23 mouse cellular contexts compared by ENCODE assay signal in genomic region chr15:36352929-36353328, GRCm38 (mm10).
A peak's percentile ranks its signal among the peaks of the same experiment; 100 is the strongest.
DNase-seq lines count a peak whose midpoint lies in the region; ATAC-seq and TF ChIP-seq lines count a peak whose summit lies in the region.
"Had no signal": no experiment of that assay in that cellular context is flagged by ENCODE, and none has a peak within 500 bp of the region (broad histone marks: within the 10 kb centered on the region; RNA-seq: fewer than 3 reads in every experiment).

No protein-coding gene starts in this region.

- H3K36me3 ChIP-seq in heart, embryonic 10.5 days = no peaks in the 10 kb centered on the region
- no peaks in the 10 kb centered on the region for H3K36me3 ChIP-seq in heart, embryonic 12.5 days
- H3K36me3 ChIP-seq in liver, embryonic 14.5 days (replicated peaks; ENCODE audit: control insufficient read depth, insufficient read depth, low read depth) = no peaks in the 10 kb centered on the region
- H3K36me3 ChIP-seq in liver, postnatal 0 days (replicated peaks; ENCODE audit: insufficient read depth, low read length) = no peaks in the 10 kb centered on the region
- no peaks in the 10 kb centered on the region for H3K36me3 ChIP-seq in liver, embryonic 16.5 days (ENCODE audit: control insufficient read depth, insufficient read depth)
- H3K36me3 ChIP-seq: forebrain, embryonic 10.5 days; G1E; hindbrain, embryonic 12.5 days; hindbrain, embryonic 15.5 days had no signal

- H3K9me3 ChIP-seq in heart, embryonic 10.5 days = no peaks in the 10 kb centered on the region
- H3K9me3 ChIP-seq in heart, embryonic 12.5 days (replicated peaks) = no peaks in the 10 kb centered on the region
- H3K9me3 ChIP-seq in liver, embryonic 14.5 days (ENCODE audit: control insufficient read depth, low read length) = no peaks in the 10 kb centered on the region
- no peaks in the 10 kb centered on the region for H3K9me3 ChIP-seq in liver, postnatal 0 days (ENCODE audit: low read length)
- no peaks in the 10 kb centered on the region for H3K9me3 ChIP-seq in liver, embryonic 16.5 days (replicated peaks; ENCODE audit: control insufficient read depth, low read length)
- H3K9me3 ChIP-seq: forebrain, embryonic 10.5 days; forebrain, embryonic 13.5 days; G1E; hindbrain, embryonic 12.5 days; hindbrain, embryonic 15.5 days had no signal

- H3K27ac ChIP-seq in heart, embryonic 10.5 days = no peak overlapping the region
- no peak overlapping the region for H3K27ac ChIP-seq in heart, embryonic 12.5 days (ENCODE audit: poor library complexity, severe bottlenecking)
- H3K27ac ChIP-seq in liver, embryonic 14.5 days = no peak overlapping the region
- no peak overlapping the region for H3K27ac ChIP-seq in liver, postnatal 0 days (ENCODE audit: low read depth)
- H3K27ac ChIP-seq in liver, embryonic 16.5 days (ENCODE audit: low read length) = no peak overlapping the region
- H3K27ac ChIP-seq: forebrain, embryonic 10.5 days; forebrain, embryonic 13.5 days; hindbrain, embryonic 12.5 days; hindbrain, embryonic 15.5 days had no signal

- H3K4me1 ChIP-seq in heart, embryonic 10.5 days = no peaks in the 10 kb centered on the region
- no peaks in the 10 kb centered on the region for H3K4me1 ChIP-seq in heart, embryonic 12.5 days (replicated peaks)
- peaks cover 7 to 16% of the 10 kb centered on the region in 2 experiments for H3K4me1 ChIP-seq in liver, embryonic 14.5 days (replicated peaks; ENCODE audit: control insufficient read depth in 2 of 2, insufficient read depth in 2 of 2, low read length in 1 of 2)
- H3K4me1 ChIP-seq in liver, postnatal 0 days (ENCODE audit: insufficient read depth) = peaks cover 3% of the 10 kb centered on the region; the same call in 1 of the 2 replicates
- peaks cover 10% of the 10 kb centered on the region for H3K4me1 ChIP-seq in liver, embryonic 16.5 days (ENCODE audit: control insufficient read depth, low read depth, low read length)
- H3K4me1 ChIP-seq: forebrain, embryonic 10.5 days; forebrain, embryonic 13.5 days; hindbrain, embryonic 12.5 days; hindbrain, embryonic 15.5 days had no signal

- H3K27me3 ChIP-seq in heart, embryonic 10.5 days (ENCODE audit: insufficient read depth, poor library complexity, severe bottlenecking) = no peaks in the 10 kb centered on the region
- H3K27me3 ChIP-seq in heart, embryonic 12.5 days (replicated peaks) = no peaks in the 10 kb centered on the region
- H3K27me3 ChIP-seq in liver, embryonic 14.5 days (ENCODE audit: control insufficient read depth, insufficient read depth, low read length) = no peaks in the 10 kb centered on the region; the same call in 1 of the 2 replicates
- no peaks in the 10 kb centered on the region for H3K27me3 ChIP-seq in liver, postnatal 0 days (ENCODE audit: insufficient read depth, low read length)
- no peaks in the 10 kb centered on the region for H3K27me3 ChIP-seq in liver, embryonic 16.5 days (ENCODE audit: control insufficient read depth, insufficient read depth, low read depth, low read length)
- H3K27me3 ChIP-seq: CH12.LX; forebrain, embryonic 13.5 days; hindbrain, embryonic 12.5 days; hindbrain, embryonic 15.5 days; Patski had no signal

- peak; percentile 6 for DNase-seq in heart, embryonic 10.5 days (ENCODE audit: low spot score)
- DNase-seq in liver, embryonic 14.5 days (ENCODE audit: low read depth in 3 of 3, low spot score in 3 of 3) = no peak
- no peak for DNase-seq in liver, postnatal 0 days
- DNase-seq in ovary, adult 18-20 months (ENCODE audit: low spot score) = no peak
- DNase-seq: adrenal gland, postnatal 10 days; B cell, adult 2 months; cerebellum, adult 11-12 months; cerebellum, adult 8-10 months; cerebellum, postnatal 10 days; cerebellum, postnatal 36 days; embryo, embryonic 11 days; gastrocnemius, postnatal 10 days; gastrocnemius, postnatal 36 days had no signal

- no peak for TF ChIP-seq CTCF in liver, embryonic 14.5 days (IDR thresholded peaks at IDR 0.05; ENCODE audit: low read depth)
- no peak for TF ChIP-seq CTCF in liver, postnatal 0 days (IDR thresholded peaks at IDR 0.05; ENCODE audit: low read depth)

- no peak for TF ChIP-seq EP300 in liver, embryonic 14.5 days (IDR thresholded peaks at IDR 0.05; ENCODE audit: low read depth)
- TF ChIP-seq EP300 in liver, postnatal 0 days (IDR thresholded peaks at IDR 0.05; ENCODE audit: low read depth) = no peak

- no peak overlapping the region for H3K9ac ChIP-seq in heart, embryonic 12.5 days
- H3K9ac ChIP-seq in liver, embryonic 14.5 days (replicated peaks) = no peak overlapping the region
- H3K9ac ChIP-seq in liver, postnatal 0 days (replicated peaks) = no peak overlapping the region
- H3K9ac ChIP-seq in liver, embryonic 16.5 days (ENCODE audit: low read depth, low read length) = no peak overlapping the region
- H3K9ac ChIP-seq: forebrain, embryonic 13.5 days; hindbrain, embryonic 12.5 days; hindbrain, embryonic 15.5 days had no signal

- H3K4me2 ChIP-seq in heart, embryonic 12.5 days = no peak overlapping the region
- H3K4me2 ChIP-seq in liver, embryonic 14.5 days (ENCODE audit: low read depth) = no peak overlapping the region
- H3K4me2 ChIP-seq in liver, postnatal 0 days (ENCODE audit: low read depth, low read length) = no peak overlapping the region
- no peak overlapping the region for H3K4me2 ChIP-seq in liver, embryonic 16.5 days (ENCODE audit: low read depth, low read length)
- H3K4me2 ChIP-seq: forebrain, embryonic 13.5 days; hindbrain, embryonic 12.5 days; hindbrain, embryonic 15.5 days had no signal

- no peak overlapping the region for H3K4me3 ChIP-seq in heart, embryonic 10.5 days
- no peak overlapping the region for H3K4me3 ChIP-seq in heart, embryonic 12.5 days
- H3K4me3 ChIP-seq in liver, embryonic 14.5 days (ENCODE audit: insufficient read depth in 1 of 2, low read depth in 2 of 2, low read length in 2 of 2) = no peak overlapping the region
- H3K4me3 ChIP-seq in liver, postnatal 0 days (ENCODE audit: low read depth, low read length) = no peak overlapping the region
- H3K4me3 ChIP-seq in liver, embryonic 16.5 days (ENCODE audit: low read depth, low read length) = no peak overlapping the region
- H3K4me3 ChIP-seq: forebrain, embryonic 10.5 days; forebrain, embryonic 13.5 days; hindbrain, embryonic 12.5 days; hindbrain, embryonic 15.5 days had no signal

- 50% methylated on average over 1 of the region's 1 CpGs for WGBS in heart, embryonic 10.5 days
- WGBS in heart, embryonic 12.5 days = 65% methylated on average over 1 of the region's 1 CpGs
- WGBS in liver, embryonic 14.5 days (ENCODE audit: insufficient replicate concordance) = 36% methylated on average over 1 of the region's 1 CpGs
- 64% methylated on average over 1 of the region's 1 CpGs for WGBS in liver, postnatal 0 days (ENCODE audit: insufficient replicate concordance)
- WGBS in liver, embryonic 16.5 days (ENCODE audit: insufficient replicate concordance) = 63% methylated on average over 1 of the region's 1 CpGs

- ATAC-seq in heart, embryonic 12.5 days (ENCODE audit: insufficient number of reproducible peaks, low FRiP score) = no peak
- ATAC-seq in liver, embryonic 14.5 days (ENCODE audit: insufficient read depth) = peak; percentile 61; the same call in 1 of the 2 replicates
- no peak for ATAC-seq in liver, postnatal 0 days
- peak; percentile 67; the same call in 1 of the 2 replicates for ATAC-seq in liver, embryonic 16.5 days (ENCODE audit: low read depth)
- ATAC-seq: forebrain, embryonic 13.5 days; forebrain, embryonic 16.5 days; Patski had no signal

Comparison
In these comparisons a context has a peak if more than half of its experiments do, and no peak if none do; other contexts are left out.
1. ATAC-seq: peak in liver, embryonic 14.5 days (single experiment) and liver, embryonic 16.5 days (single experiment); none in heart, embryonic 12.5 days (single experiment) and liver, postnatal 0 days (single experiment).